Mouse (Mus musculus): ENCODE measurements at regions not wholly inside any gene's neighbourhood (a gene's known extent, or its start where the extent isn't known, plus 50 kb on each side); places are given as distances from the start of the nearest gene placed in this dataset.

DNA sequence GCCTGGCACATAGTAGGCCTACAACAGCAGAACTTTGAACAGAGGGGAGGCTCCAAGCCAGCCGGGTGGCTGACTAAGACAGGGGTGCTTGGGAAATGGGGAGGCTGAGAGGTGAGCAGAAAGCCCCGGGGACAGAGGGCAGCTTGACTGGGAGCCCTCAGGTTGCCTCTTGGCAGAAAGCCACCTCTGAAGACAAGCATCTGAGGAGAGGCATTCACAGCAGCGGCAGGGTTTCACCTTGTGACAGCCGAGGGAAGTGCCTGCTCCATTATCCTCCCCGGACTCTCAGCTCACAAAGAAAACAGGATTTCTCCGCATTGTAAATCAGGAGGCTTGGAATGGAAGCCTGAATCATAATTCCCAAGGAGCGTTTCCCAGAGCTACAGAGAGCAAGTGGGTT is 146.8 kb upstream of the Zmiz1 start:
- Histone ChIP-seq H3K4me2 (no peak overlapping the region), H3K4me1 (peaks cover 31% of the 10 kb centered on the region), H3K9ac (no peak overlapping the region), H3K27ac (no peak overlapping the region), H3K4me3 (replicated peaks) (no peak overlapping the region), H3K9me3 (replicated peaks) (no peaks in the 10 kb centered on the region), H3K36me3 (no peaks in the 10 kb centered on the region), H3K27me3 (peaks cover 6% of the 10 kb centered on the region; the same call in 1 of the 2 replicates)
- 0 out of 2 replicates have a peak, but pooled peaks have one; percentile 33 for ATAC-seq (replicated peaks; ENCODE audit: low FRiP score)
- WGBS = 10% methylated on average over 7 of the region's 7 CpGs

DNA sequence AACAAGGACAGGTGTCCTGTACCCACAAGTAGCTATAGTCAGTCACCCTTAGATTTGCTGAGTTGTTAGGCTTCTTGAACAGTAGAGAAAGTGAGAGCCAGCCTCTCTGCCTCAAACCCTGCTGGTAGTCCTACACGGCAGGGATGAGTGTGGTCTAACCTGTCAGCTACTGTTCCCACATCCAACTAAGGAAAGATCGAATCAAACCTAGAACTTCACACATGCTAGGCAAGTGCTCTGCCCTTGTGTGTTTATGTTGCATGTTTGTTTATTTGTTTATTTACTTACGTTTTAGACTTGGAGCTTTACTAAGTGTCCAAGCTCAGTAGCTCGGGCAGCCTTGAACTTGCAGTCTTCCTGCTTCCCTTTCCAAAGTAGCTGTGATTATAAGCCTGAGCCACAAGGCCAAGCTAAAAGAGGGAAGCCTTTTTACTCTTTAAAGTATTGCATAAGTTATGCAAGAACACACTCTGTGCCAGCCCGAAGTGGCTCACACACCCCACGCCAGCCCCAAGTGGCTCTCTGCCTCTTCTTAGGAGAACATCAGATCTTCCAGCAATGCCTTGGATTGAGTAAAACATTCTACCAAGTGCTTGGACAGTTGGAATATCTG is 146.1 kb upstream of the Zmiz1 start:
- Histone ChIP-seq H3K27me3 (peaks cover 11% of the 10 kb centered on the region; the same call in 1 of the 2 replicates), H3K9ac (no peak overlapping the region), H3K36me3 (no peaks in the 10 kb centered on the region), H3K9me3 (replicated peaks) (no peaks in the 10 kb centered on the region), H3K4me1 (peaks cover 37% of the 10 kb centered on the region), H3K4me3 (replicated peaks) (no peak overlapping the region), H3K27ac (no peak overlapping the region), H3K4me2 (no peak overlapping the region)
- WGBS = 84% methylated on average over 6 of the region's 6 CpGs
- ATAC-seq (replicated peaks; ENCODE audit: low FRiP score) = no peak

DNA sequence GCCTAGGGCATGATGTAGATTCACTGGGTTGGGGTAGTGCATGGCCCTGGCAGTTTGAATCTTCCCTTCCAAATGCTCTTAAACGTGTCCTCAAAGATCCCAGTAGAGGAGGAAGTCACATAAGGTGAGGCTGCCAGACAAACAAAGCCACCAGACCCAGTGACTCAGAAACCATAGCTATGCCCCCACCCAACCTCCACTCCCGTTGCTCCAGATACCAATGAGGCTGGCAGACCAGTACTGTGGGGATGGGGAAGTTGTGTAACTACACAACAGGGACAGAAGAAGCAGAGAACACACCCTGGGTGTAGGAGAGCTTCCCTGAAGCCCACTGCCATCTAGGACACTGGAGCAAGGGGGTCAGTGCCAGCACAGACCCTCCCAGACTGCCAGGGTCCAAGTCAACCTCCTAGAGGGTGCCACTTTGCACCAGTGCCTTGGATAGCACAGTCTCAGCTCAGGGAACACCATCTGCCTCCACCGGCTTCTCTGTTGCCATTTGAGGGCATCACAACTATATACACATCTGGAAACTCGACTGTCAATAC is 145.2 kb upstream of the Zmiz1 start:
- ATAC-seq (replicated peaks; ENCODE audit: low FRiP score) = no peak
- 82% methylated on average over 4 of the region's 4 CpGs for WGBS
- Histone ChIP-seq H3K27ac (no peak overlapping the region), H3K4me2 (no peak overlapping the region), H3K9me3 (replicated peaks) (no peaks in the 10 kb centered on the region), H3K9ac (no peak overlapping the region), H3K4me1 (peaks cover 46% of the 10 kb centered on the region), H3K4me3 (replicated peaks) (no peak overlapping the region), H3K27me3 (peaks cover 14% of the 10 kb centered on the region; the same call in 1 of the 2 replicates), H3K36me3 (no peaks in the 10 kb centered on the region)

DNA sequence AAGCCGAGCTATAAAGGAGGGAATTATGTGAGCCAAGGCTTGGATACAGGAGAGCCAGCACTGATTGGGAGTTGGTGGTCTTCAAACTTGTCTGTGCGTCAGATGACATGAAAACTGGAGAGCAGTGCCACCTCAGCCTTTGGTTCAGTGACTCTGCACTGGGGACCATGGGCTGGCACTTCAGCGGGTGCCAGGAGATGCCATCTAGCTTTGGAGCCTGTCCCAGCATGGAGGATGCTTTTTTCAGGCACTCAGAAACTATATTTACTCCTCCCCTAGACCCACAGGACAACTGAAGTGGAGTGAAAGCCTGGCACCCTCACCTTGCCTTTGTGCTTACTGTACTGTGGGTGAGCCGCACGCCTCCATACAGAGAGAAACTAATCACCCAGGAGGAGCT is 142.5 kb upstream of the Zmiz1 start:
- Histone ChIP-seq H3K36me3 (no peaks in the 10 kb centered on the region), H3K4me3 (replicated peaks) (no peak overlapping the region), H3K9me3 (replicated peaks) (no peaks in the 10 kb centered on the region), H3K9ac (no peak overlapping the region), H3K27me3 (peaks cover 14% of the 10 kb centered on the region; the same call in 1 of the 2 replicates), H3K27ac (no peak overlapping the region), H3K4me2 (no peak overlapping the region), H3K4me1 (peaks cover 32% of the 10 kb centered on the region)
- WGBS = 89% methylated on average over 5 of the region's 5 CpGs
- ATAC-seq (replicated peaks; ENCODE audit: low FRiP score) = no peak

DNA sequence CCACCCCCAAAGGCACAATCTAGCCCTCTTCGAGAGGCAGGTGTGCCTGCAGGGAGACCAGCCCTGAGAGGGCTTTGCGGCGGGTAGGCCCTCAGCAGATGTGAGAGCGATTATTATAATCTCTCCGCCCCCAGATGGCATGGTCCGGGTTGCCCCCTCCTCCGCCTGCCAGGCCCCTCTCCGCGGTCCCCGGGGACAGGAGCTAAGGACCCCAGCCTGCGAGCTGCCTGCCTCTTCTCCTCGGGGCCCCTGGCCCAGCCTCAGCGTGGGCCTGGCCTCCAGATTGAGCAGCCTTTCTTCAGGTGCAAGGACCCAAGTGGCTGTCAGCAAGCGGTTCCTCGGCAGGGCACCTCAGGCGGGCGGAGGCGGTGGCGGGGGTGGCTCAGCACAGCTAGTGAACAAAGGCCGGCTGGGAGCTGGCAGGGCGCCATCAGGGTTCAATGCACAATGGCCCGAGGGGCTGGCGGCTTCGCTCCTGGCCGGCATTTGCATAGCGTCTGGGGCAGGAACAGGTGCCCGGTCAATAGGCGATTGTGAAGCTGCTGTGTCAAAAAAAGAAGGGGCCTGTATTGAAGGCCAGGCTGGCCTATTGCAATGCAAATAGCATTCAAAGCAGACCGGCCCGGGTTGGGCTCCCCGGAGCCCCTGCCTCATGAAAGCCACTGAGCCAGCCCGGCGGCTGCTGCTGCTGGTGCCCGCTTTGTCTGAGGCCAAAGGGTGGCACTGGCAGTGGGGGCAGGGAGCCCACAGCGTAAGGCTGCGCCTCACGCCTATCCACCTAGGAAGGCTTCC is 141.1 kb upstream of the Zmiz1 start:
- Histone ChIP-seq H3K36me3 (no peaks in the 10 kb centered on the region), H3K9ac (peak overlapping the region; percentile 27; the same call in 1 of the 2 replicates), H3K4me3 (replicated peaks) (peak overlapping the region; percentile 24), H3K27ac (peak overlapping the region; percentile 89), H3K9me3 (replicated peaks) (no peaks in the 10 kb centered on the region), H3K4me2 (peak overlapping the region; percentile 57), H3K4me1 (peaks cover 29% of the 10 kb centered on the region), H3K27me3 (peaks cover 14% of the 10 kb centered on the region; the same call in 1 of the 2 replicates)
- WGBS = 7% methylated on average over 37 of the region's 37 CpGs
- peak; percentile 90 for ATAC-seq (replicated peaks; ENCODE audit: low FRiP score)

DNA sequence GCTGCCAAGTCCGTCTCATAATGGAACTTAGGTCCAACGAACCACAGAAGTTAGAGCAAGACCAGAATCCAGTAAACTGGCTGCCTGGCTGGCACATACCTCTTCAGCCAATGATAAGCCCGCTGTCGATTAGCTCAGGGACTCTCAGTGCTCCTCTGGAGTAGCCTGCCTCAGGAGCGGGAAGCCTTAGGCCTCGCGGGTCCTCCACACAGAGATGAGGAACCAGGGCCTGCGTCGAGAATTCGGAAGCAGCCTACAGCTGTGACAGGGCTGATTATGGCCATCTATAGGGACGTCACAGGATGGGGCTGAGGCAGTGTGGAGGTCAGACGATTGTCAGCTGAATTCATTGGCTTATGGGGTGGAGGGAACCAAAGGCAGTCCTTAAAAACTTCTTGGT is 140.1 kb upstream of the Zmiz1 start:
- Histone ChIP-seq H3K27me3 (peaks cover 14% of the 10 kb centered on the region; the same call in 1 of the 2 replicates), H3K4me3 (replicated peaks) (no peak overlapping the region), H3K4me1 (peaks cover 38% of the 10 kb centered on the region), H3K27ac (peak overlapping the region; percentile 89), H3K9me3 (replicated peaks) (no peaks in the 10 kb centered on the region), H3K9ac (no peak overlapping the region), H3K4me2 (no peak overlapping the region), H3K36me3 (no peaks in the 10 kb centered on the region)
- no peak for ATAC-seq (replicated peaks; ENCODE audit: low FRiP score)
- 73% methylated on average over 12 of the region's 12 CpGs for WGBS

DNA sequence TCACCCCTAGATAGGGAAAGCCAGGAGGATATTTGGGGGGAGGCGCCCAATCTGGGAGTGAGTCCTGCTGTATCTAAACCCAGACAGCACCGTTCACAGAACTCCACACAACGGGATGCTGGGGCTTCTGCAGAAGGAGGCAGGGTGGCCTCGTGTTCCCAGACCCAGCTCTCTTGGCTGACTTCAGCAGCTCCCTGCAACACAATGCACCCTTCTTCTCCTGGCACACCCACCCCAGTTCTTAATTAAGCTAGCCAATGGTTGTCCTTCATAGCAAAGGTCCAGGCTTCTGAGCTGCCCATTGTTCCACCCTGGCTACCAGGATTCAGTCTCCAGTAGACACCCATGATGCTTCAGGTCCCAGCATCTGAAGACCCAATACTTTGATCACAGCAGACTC is 138.8 kb upstream of the Zmiz1 start:
- Histone ChIP-seq H3K4me1 (peaks cover 38% of the 10 kb centered on the region), H3K27me3 (peaks cover 14% of the 10 kb centered on the region; the same call in 1 of the 2 replicates), H3K4me2 (no peak overlapping the region), H3K27ac (no peak overlapping the region), H3K36me3 (no peaks in the 10 kb centered on the region), H3K9ac (no peak overlapping the region), H3K4me3 (replicated peaks) (no peak overlapping the region), H3K9me3 (replicated peaks) (no peaks in the 10 kb centered on the region)
- 72% methylated on average over 4 of the region's 4 CpGs for WGBS
- ATAC-seq (replicated peaks; ENCODE audit: low FRiP score) = no peak

DNA sequence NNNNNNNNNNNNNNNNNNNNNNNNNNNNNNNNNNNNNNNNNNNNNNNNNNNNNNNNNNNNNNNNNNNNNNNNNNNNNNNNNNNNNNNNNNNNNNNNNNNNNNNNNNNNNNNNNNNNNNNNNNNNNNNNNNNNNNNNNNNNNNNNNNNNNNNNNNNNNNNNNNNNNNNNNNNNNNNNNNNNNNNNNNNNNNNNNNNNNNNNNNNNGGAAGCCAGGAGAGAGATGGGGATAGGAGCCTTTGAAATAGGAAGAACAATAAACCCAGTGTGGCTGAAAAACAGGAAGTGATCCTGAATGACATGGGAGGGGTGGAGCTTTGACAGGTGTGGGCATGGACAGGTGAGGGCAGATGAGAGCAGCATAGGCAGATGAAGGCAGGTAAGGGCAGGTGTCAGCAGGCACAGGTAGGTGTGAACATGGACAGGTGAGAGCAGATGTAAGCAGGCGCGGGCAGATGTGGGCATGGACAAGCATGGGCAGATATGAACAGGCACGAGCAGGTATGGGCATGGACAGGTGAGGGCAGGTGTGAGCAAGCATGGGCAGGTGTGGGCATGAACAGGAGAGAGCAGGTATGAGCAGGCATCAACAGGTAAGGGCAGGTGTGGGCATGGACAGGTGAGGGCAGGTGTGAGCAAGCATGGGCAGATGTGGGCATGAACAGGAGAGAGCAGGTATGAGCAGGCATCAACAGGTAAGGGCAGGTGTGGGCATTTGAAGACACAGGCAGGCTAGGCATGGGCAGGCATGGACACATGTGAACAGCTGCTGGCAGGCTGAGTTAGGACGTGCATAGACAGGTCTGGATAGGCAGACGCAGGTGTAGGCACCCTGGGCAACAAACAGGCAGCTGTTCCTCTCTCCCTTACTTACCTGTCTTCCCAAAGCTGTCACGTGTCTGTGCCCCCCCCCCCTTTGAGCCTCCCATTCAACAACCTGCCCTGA is 135.2 kb upstream of the Zmiz1 start:
- no peak; the same call in 1 of the 2 replicates for ATAC-seq (replicated peaks; ENCODE audit: low FRiP score)
- no peaks in the 10 kb centered on the region for H3K27me3 ChIP-seq
- H3K9me3 ChIP-seq (replicated peaks) = no peaks in the 10 kb centered on the region
- H3K36me3 ChIP-seq = no peaks in the 10 kb centered on the region
- peaks cover 28% of the 10 kb centered on the region for H3K4me1 ChIP-seq
- 84% methylated on average over 6 of the region's 6 CpGs for WGBS
- H3K9ac ChIP-seq = no peak overlapping the region
- H3K4me2 ChIP-seq = no peak overlapping the region
- H3K4me3 ChIP-seq (replicated peaks) = no peak overlapping the region
- 0 out of 2 replicates have a peak overlapping the region, but pooled peaks have one; percentile 4 for H3K27ac ChIP-seq

DNA sequence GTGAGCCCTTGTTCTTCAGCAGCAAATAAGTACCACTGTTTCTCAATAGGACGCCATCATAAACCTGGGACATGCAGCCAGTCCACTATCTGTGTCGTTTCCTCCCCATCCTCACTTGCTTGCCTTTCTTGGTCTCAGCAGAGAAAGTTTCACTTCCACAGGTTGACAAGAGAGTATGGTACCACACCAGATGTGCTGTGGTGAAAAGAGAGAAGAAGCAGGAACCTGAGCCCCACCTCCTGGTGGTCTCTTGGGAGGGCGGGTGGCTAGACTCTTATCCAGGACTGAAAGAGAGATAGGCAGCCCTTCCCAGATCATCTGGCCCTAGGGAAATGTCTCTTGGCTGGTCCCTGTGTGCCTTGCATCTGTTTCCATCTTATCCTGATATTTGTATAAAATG is 133.1 kb upstream of the Zmiz1 start:
- Histone ChIP-seq H3K9me3 (replicated peaks) (no peaks in the 10 kb centered on the region), H3K27ac (no peak overlapping the region), H3K27me3 (no peaks in the 10 kb centered on the region), H3K4me3 (replicated peaks) (no peak overlapping the region), H3K4me2 (no peak overlapping the region), H3K36me3 (no peaks in the 10 kb centered on the region), H3K9ac (no peak overlapping the region), H3K4me1 (peaks cover 25% of the 10 kb centered on the region)
- WGBS = 98% methylated on average over 3 of the region's 3 CpGs
- ATAC-seq (replicated peaks; ENCODE audit: low FRiP score) = no peak

DNA sequence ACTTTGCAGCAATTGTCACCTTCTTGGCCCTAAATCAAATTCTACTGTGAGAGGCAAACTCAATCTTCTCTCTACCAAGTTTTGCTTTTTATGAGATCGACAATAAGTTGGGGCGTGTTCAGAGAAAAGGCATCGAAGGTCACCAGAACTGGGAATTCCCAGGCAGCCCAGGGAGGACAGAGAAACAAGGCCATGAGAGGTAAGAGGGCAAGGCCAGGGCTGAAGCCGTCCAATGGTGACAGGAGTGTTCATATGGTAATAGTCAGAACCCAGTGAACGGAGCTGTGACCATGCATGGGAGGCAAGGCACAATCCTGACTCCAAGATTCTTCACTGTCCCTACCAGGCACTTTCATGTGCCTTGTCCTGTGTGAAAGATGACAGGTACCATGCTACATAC is 130.8 kb upstream of the Zmiz1 start:
- Histone ChIP-seq H3K27me3 (no peaks in the 10 kb centered on the region), H3K9me3 (replicated peaks) (no peaks in the 10 kb centered on the region), H3K27ac (no peak overlapping the region), H3K4me2 (no peak overlapping the region), H3K4me1 (peaks cover 13% of the 10 kb centered on the region), H3K9ac (no peak overlapping the region), H3K36me3 (no peaks in the 10 kb centered on the region), H3K4me3 (replicated peaks) (no peak overlapping the region)
- ATAC-seq (replicated peaks; ENCODE audit: low FRiP score) = no peak
- 52% methylated on average over 5 of the region's 5 CpGs for WGBS

DNA sequence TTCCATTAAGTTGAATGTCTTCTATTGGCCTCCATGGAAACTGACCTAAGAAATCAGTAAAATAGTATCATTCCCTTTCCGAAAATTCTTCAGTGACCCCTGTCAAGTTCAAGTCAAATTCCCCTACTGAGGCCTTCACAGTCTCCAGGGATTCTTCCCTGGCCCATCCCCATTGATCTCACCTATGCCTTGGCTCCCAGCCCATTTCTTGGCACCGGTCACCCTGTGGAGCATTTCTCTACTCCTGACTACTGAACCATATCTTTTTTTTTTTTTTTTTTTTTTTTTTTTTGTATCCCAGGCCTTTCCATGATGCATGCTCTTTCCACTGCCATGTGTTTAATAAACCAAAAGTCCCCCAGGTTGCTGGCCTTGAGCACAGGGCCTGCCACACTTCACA is 124.8 kb upstream of the Zmiz1 start:
- H3K4me3 ChIP-seq (replicated peaks) = no peak overlapping the region
- H3K36me3 ChIP-seq = no peaks in the 10 kb centered on the region
- no peak overlapping the region for H3K4me2 ChIP-seq
- H3K27ac ChIP-seq = no peak overlapping the region
- H3K27me3 ChIP-seq = no peaks in the 10 kb centered on the region
- no peaks in the 10 kb centered on the region for H3K9me3 ChIP-seq (replicated peaks)
- 84% methylated on average over 2 of the region's 2 CpGs for whole genome bisulfite sequencing
- peaks cover 20% of the 10 kb centered on the region for H3K4me1 ChIP-seq
- ATAC-seq (replicated peaks; ENCODE audit: low FRiP score) = no peak
- no peak overlapping the region for H3K9ac ChIP-seq

Data from kidney, embryonic 15.5 days (tissue).